Mouse (Mus musculus) lung, postnatal 0 days (tissue): Measurements from ENCODE around the gene E2f3. TPM values are rescaled to one million over a fixed set of nuclear protein-coding genes. Genes with fewer than 3 reads are reported as not detected.

Experiments
- ATAC-seq: fragments of 200-750 bp; cut with Nextera tagmentation; 2 replicates; pipeline ENCODE4 v1.8.0; 2017; ENCODE audit warnings: moderate library complexity
- DNase-seq: peaks from one replicate; pipeline ENCODE4 v3.0.0-alpha.2; 2016; ENCODE audit warnings: low spot score
- H3K27ac ChIP-seq: fragments of 300-500 bp; sonication (generic); 2 replicates; pipeline ENCODE4 v1.5.1; 2014; ENCODE audit warnings: antibody characterized with exemption, mild to moderate bottlenecking, low read length, mixed read lengths
- H3K27me3 ChIP-seq: fragments of 300-500 bp; sonication (generic); replicated peaks from 2 replicates; pipeline ENCODE4 v1.6.1; 2014; ENCODE audit warnings: low read length, mixed read lengths; ENCODE audit not compliant: insufficient read depth
- H3K36me3 ChIP-seq: fragments of 300-500 bp; sonication (generic); 2 replicates; pipeline ENCODE4 v1.6.1; 2014; ENCODE audit warnings: low read length, mixed read lengths; ENCODE audit not compliant: insufficient read depth
- H3K4me1 ChIP-seq: fragments of 300-500 bp; sonication (generic); 2 replicates; pipeline ENCODE4 v1.6.1; 2014; ENCODE audit warnings: antibody characterized with exemption, low read depth, low read length, mixed read lengths; ENCODE audit not compliant: insufficient read depth
- H3K4me2 ChIP-seq: fragments of 300-500 bp; sonication (generic); replicated peaks from 2 replicates; pipeline ENCODE4 v1.6.1; 2014; ENCODE audit warnings: low read depth, mild to moderate bottlenecking, low read length, moderate library complexity, mixed read lengths
- H3K4me3 ChIP-seq: fragments of 300-500 bp; sonication (generic); 2 replicates; pipeline ENCODE4 v1.5.1; 2014; ENCODE audit warnings: low read depth, low read length
- H3K9ac ChIP-seq: fragments of 300-500 bp; sonication (generic); replicated peaks from 2 replicates; pipeline ENCODE4 v1.6.1; 2014; ENCODE audit warnings: low read depth, mild to moderate bottlenecking
- H3K9me3 ChIP-seq: fragments of 300-500 bp; sonication (generic); 2 replicates; pipeline ENCODE4 v1.6.1; 2016; ENCODE audit warnings: low read length, mixed read lengths
- CTCF ChIP-seq: IDR thresholded peaks from 2 replicates; pipeline ENCODE4 v1.5.1; 2016; ENCODE audit warnings: antibody characterized with exemption, mild to moderate bottlenecking
- EP300 ChIP-seq: IDR thresholded peaks from 2 replicates; pipeline ENCODE4 v1.6.1; 2016; ENCODE audit warnings: antibody characterized with exemption, mild to moderate bottlenecking, control low read depth
- WGBS: fragments of 180-500 bp; shearing (Covaris S2); extraction: QIAGEN DNeasy Blood & Tissue Kit; methylation state at CpG from one replicate; pipeline ENCODE4 v1.1.7; 2014; 5-methylcytosine and 5-hydroxymethylcytosine counted together
- polyA plus RNA-seq: library from polyadenylated mRNA; unstranded; fragments of >200 nt; fragmentation: Nextera tagmentation; extraction: Ambion mirVana; gene quantifications from 2 replicates; pipeline ENCODE4 v1.2.1, GENCODE M21; 2015

Gene E2f3
- polyA plus RNA-seq, 1 experiment from 2014 or later = 2.6 TPM

DNA sequence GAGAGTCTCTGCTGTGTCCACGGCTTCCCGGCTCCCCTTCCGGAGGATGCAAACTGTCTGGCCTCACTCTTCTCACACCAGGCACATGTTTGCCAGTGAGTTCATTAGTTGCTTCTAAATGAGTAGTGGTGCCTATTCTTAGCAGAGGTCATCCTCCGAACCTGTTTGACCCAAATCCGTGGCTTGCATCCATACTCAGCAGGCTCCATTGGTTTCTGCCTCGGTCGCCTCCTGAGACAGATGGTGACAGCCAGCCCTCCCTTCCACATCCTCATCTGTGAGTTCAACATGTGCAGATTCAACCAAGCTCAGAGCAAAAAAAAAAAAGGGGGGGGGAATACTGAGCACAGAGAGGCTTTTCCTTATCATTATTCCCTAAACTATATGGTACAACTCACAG lies 31.7 kb upstream of the E2f3 start:
- Histone ChIP-seq H3K4me3 (no peak overlapping the region), H3K4me1 (no peaks in the 10 kb centered on the region), H3K4me2 (no peak overlapping the region), H3K27me3 (no peaks in the 10 kb centered on the region), H3K9me3 (no peaks in the 10 kb centered on the region), H3K9ac (no peak overlapping the region), H3K36me3 (no peaks in the 10 kb centered on the region), H3K27ac (no peak overlapping the region)
- WGBS = 68% methylated on average over 7 of the region's 7 CpGs
- TF ChIP-seq EP300 (no peak), CTCF (no peak)
- ATAC-seq (no peak), DNase-seq (no peak)

DNA sequence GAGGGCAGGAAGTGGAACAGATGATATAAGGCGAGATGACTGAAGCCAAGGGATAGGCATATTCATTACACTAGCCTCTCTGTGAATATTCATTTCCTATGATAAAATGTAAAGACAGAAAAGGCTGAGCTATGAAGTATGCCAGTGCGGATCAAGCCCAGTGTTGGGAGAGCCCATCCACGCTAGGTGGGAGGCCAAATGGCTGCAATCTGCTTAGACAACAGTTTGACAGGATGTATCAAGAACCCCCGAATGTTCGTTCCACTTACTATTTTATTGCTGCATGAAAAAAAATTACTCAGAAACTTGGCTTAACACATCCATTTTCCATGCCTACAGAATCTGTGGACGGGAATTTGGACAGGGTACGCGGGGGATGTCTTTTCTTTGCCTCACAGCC lies 28.7 kb upstream of the E2f3 start:
- no peaks in the 10 kb centered on the region for H3K9me3 ChIP-seq
- no peak overlapping the region for H3K9ac ChIP-seq
- TF ChIP-seq CTCF = no peak
- TF ChIP-seq EP300 = no peak
- no peaks in the 10 kb centered on the region for H3K27me3 ChIP-seq
- H3K4me3 ChIP-seq = no peak overlapping the region
- H3K4me2 ChIP-seq = no peak overlapping the region
- no peaks in the 10 kb centered on the region for H3K36me3 ChIP-seq
- DNase-seq (no peak), ATAC-seq (no peak)
- H3K4me1 ChIP-seq = no peaks in the 10 kb centered on the region
- WGBS = 82% methylated on average over 8 of the region's 8 CpGs
- H3K27ac ChIP-seq = no peak overlapping the region

GRCm38 (mm10) chr13:30012226-30012625 lies 26.4 kb upstream of the E2f3 start:
- WGBS = 83% methylated on average over 6 of the region's 6 CpGs
- no peak overlapping the region for H3K4me3 ChIP-seq
- no peak for TF ChIP-seq EP300
- TF ChIP-seq CTCF = no peak
- H3K36me3 ChIP-seq = no peaks in the 10 kb centered on the region
- DNase-seq = no peak
- no peak overlapping the region for H3K4me2 ChIP-seq
- no peak overlapping the region for H3K27ac ChIP-seq
- no peaks in the 10 kb centered on the region for H3K27me3 ChIP-seq
- no peak overlapping the region for H3K9ac ChIP-seq
- H3K9me3 ChIP-seq = no peaks in the 10 kb centered on the region
- no peaks in the 10 kb centered on the region for H3K4me1 ChIP-seq
- ATAC-seq = no peak

DNA sequence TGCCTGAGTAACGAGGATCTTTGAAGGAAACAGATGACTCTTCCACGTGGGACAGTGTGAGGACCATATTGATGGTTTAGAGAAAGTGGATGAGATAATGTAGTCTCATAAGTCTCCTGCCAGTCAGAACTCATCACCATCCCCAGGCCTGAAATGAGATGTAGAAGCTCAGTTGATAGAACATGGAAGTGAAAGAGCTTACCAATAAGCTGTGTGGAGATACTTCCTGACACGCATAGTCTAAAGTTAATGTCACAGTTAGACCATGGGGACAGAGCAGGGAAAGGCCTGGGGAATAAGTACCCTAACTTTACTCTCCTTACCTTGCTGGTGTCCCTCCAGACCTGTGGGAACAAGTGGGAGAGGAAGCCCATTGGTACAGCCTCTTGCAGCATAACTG lies 22.9 kb upstream of the E2f3 start:
- TF ChIP-seq CTCF = no peak
- TF ChIP-seq EP300 = no peak
- ATAC-seq = no peak
- no peak for DNase-seq
- H3K27ac ChIP-seq = no peak overlapping the region
- WGBS = 73% methylated on average over 3 of the region's 3 CpGs
- H3K4me3 ChIP-seq = no peak overlapping the region
- no peaks in the 10 kb centered on the region for H3K9me3 ChIP-seq
- no peak overlapping the region for H3K9ac ChIP-seq
- no peaks in the 10 kb centered on the region for H3K36me3 ChIP-seq
- H3K27me3 ChIP-seq = no peaks in the 10 kb centered on the region
- H3K4me1 ChIP-seq = no peaks in the 10 kb centered on the region
- H3K4me2 ChIP-seq = no peak overlapping the region

DNA sequence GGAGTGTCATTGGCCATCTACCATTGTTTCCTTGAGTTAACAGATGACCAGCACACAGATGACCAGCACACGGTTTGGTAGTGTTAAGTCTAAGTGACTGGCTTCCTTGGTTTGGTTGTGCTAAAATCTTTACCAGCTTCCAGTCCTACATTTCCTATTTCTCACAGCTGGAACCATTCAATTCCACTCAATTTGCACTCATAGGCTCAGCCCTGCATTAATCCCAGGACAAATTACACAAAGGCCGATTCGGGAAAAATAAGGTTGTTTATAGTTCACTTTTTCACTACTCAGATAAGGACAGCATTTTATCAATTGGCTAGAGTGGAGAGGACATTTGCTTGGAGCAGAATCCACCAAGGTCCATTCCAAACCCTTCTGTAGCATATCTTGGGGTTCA lies 19.6 kb upstream of the E2f3 start:
- TF ChIP-seq CTCF (no peak), EP300 (no peak)
- 70% methylated on average over 3 of the region's 3 CpGs for WGBS

GRCm38 (mm10) chr13:30004849-30005248 lies 19.0 kb upstream of the E2f3 start:
- no peak overlapping the region for H3K4me3 ChIP-seq
- no peak overlapping the region for H3K27ac ChIP-seq
- H3K4me2 ChIP-seq = no peak overlapping the region
- H3K9ac ChIP-seq = no peak overlapping the region
- no peak for DNase-seq
- WGBS = 95% methylated on average over 5 of the region's 5 CpGs
- H3K36me3 ChIP-seq = no peaks in the 10 kb centered on the region
- H3K27me3 ChIP-seq = no peaks in the 10 kb centered on the region
- H3K9me3 ChIP-seq = no peaks in the 10 kb centered on the region
- ATAC-seq = no peak
- TF ChIP-seq EP300 (no peak), CTCF (no peak)
- no peaks in the 10 kb centered on the region for H3K4me1 ChIP-seq

More for the DNA sequence above, 19.6 kb upstream of the E2f3 start:
- Histone ChIP-seq H3K9ac (no peak overlapping the region), H3K4me2 (no peak overlapping the region), H3K4me3 (no peak overlapping the region), H3K9me3 (no peaks in the 10 kb centered on the region), H3K27ac (no peak overlapping the region), H3K36me3 (no peaks in the 10 kb centered on the region), H3K27me3 (no peaks in the 10 kb centered on the region), H3K4me1 (no peaks in the 10 kb centered on the region)
- ATAC-seq = no peak
- DNase-seq = peak; percentile 12

DNA sequence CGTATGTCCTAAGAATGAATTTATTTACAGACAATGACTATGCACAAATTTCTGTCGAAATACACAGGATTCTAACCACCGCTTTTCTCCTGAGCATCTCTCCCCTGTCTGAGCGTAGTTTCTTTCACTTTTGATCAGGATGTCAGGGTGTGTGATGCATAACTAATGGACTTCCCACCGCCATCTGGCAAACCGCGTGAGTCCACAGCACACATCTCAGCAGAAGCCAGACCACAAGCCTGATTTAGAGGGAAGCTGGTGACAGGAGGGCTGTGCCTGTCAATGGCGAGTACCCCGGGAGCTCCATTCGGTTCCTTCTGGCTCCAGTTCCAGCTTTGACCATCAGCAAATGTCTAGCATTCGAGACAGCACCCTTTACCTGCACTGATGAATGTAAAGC lies 17.3 kb upstream of the E2f3 start:
- H3K9me3 ChIP-seq = no peaks in the 10 kb centered on the region

More for the DNA sequence above, 17.3 kb upstream of the E2f3 start:
- 66% methylated on average over 11 of the region's 11 CpGs for WGBS
- no peaks in the 10 kb centered on the region for H3K27me3 ChIP-seq
- no peak overlapping the region for H3K9ac ChIP-seq
- no peak overlapping the region for H3K27ac ChIP-seq
- no peak for ATAC-seq
- H3K36me3 ChIP-seq = no peaks in the 10 kb centered on the region
- H3K4me1 ChIP-seq = no peaks in the 10 kb centered on the region
- no peak overlapping the region for H3K4me2 ChIP-seq
- TF ChIP-seq CTCF = no peak
- TF ChIP-seq EP300 = no peak
- DNase-seq = no peak
- H3K4me3 ChIP-seq = no peak overlapping the region
